Mouse (Mus musculus): Measurements from ENCODE around the gene Ccdc96. TPM values are rescaled to one million over a fixed set of nuclear protein-coding genes. Genes with fewer than 3 reads are reported as not detected.

The Ccdc96 gene
- polyA plus RNA-seq (2011; ENCODE audit: insufficient read length, low read depth, missing spikeins): 0.25 and 0.27 TPM in 2 replicates

DNA sequence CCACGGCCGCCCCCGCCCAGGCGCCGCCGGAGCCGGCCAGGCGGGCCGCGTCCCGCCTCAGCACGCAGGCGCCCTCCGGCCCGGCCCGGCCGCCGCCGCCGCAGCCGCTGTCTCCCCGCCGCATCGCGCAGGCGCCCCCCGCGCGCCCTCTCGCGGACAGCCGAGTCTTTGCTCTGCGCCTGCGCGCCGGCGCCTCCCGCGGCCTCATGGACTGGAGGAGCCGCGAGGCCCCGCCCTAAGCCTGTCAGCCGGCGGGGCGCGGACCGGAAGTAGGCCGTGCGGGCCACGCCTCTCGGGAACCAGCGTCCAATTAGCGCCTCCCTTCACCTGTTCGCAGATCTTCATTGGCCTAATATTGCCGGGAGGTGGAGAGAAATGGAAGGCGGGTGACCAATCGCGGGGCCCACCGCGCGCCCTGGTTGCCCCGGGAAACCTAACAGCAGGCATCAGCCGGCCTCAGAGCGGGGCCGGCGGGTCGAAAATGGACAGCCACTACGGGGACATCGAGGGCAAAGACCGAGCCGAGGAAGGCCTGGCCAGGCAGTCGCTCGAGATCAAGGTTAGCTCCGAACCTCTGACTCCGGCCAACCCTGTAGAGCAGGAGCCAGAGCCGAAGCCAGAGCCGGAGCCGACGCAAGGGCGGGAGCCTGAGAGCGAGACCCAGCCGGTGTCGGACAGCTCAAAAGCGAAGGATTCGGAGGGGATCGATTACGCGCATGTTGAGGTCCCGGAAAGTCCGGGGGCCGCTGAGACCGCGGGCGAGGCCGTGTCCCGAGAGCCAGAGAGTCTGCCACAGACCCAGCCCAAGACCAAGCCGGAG lies at the start of gene Ccdc96, which contains the start of gene Tada2b:
TSS of gene Ccdc96 (plus strand) at position 418 of the 820 bp plus-strand sequence.
TSS of gene Tada2b (minus strand) at position 115 of the 820 bp plus-strand sequence.
- Histone ChIP-seq H3K27ac (ENCODE audit: insufficient read depth, low read length) (no peak within 1 kb of the TSS), H3K4me3 (ENCODE audit: insufficient read depth, low read length) (peak within 1 kb of the TSS; percentile 64), H3K4me1 (ENCODE audit: control insufficient read depth, insufficient read depth, low read length) (peaks cover 10% of the 10 kb centered on the region)
- TF ChIP-seq POLR2A (IDR thresholded peaks at IDR 0.05; ENCODE audit: low read depth, low read length): peak; percentile 36; the same call in 1 of the 2 replicates
- no peak for TF ChIP-seq CTCF (IDR thresholded peaks at IDR 0.05; ENCODE audit: borderline replicate concordance, insufficient read depth, low read length)

DNA sequence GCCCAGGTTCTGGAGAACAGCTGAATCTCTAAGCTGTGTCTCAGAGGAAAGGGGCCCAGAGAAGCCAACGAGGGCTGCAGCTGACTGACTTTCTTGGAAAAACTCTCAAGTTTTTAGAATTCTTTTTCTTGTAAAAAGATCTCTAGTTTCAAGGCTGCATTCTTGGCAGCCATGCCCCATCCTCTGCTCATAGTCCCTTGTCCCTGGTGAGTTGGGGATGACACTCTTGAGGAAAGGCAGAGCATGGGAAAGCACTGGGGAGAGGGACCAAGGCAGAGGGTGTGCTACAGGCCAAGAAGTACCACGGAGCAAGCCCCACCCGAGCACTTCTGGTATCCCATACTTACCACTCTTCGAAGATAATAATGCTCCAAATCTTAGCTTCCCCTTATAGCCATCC lies 47.5 kb upstream of the Ccdc96 start:
- Histone ChIP-seq H3K27ac (ENCODE audit: insufficient read depth, low read length) (no peak overlapping the region; the same call in 1 of the 2 replicates), H3K4me1 (ENCODE audit: control insufficient read depth, insufficient read depth, low read length) (no peaks in the 10 kb centered on the region), H3K4me3 (ENCODE audit: insufficient read depth, low read length) (no peak overlapping the region)
- TF ChIP-seq CTCF (IDR thresholded peaks at IDR 0.05; ENCODE audit: borderline replicate concordance, insufficient read depth, low read length) (no peak), POLR2A (IDR thresholded peaks at IDR 0.05; ENCODE audit: low read depth, low read length) (no peak)

DNA sequence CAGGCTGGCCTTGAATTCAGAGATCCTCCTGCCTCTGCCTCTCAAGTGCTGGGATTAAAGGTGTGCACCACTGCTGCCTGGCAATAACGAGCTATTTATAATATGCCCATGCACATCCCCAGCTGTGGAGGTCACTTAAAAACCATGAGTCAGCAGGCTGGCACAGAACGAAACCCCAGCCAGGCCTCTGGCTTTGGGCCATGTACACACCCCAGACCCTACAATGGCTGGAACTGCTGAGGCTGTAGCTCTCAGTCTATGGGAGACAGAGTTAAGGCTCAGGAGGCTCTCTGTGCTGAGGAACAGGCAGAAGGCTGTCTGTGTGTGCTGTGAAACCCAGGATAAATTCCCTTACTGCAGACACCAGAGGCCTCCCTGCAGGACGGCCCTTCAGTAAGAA lies 43.6 kb upstream of the Ccdc96 start:
- Histone ChIP-seq H3K27ac (ENCODE audit: insufficient read depth, low read length) (no peak overlapping the region), H3K4me3 (ENCODE audit: insufficient read depth, low read length) (no peak overlapping the region), H3K4me1 (ENCODE audit: control insufficient read depth, insufficient read depth, low read length) (no peaks in the 10 kb centered on the region)
- TF ChIP-seq CTCF (IDR thresholded peaks at IDR 0.05; ENCODE audit: borderline replicate concordance, insufficient read depth, low read length) (no peak), POLR2A (IDR thresholded peaks at IDR 0.05; ENCODE audit: low read depth, low read length) (no peak)

DNA sequence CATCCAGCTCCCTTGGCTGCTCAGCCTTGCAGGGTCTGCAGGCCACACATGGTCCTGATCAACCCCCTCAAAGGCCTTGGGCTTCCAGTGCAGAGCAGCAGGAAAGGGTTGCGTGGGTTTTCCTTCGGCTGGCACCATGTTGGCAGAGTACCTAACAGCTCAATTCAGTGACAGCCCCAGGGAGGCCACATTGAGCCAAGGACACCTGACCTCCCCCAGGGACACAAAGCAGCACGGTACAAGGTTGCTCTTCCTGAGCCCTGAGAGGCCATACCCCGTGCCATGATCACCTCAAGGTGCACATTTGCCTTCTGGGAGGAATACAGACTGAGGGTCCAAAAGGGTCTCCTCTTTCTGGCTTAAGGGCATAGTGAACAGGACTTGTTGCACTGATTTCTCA lies 39.8 kb upstream of the Ccdc96 start:
- Histone ChIP-seq H3K27ac (ENCODE audit: insufficient read depth, low read length) (no peak overlapping the region), H3K4me1 (ENCODE audit: control insufficient read depth, insufficient read depth, low read length) (no peaks in the 10 kb centered on the region)

DNA sequence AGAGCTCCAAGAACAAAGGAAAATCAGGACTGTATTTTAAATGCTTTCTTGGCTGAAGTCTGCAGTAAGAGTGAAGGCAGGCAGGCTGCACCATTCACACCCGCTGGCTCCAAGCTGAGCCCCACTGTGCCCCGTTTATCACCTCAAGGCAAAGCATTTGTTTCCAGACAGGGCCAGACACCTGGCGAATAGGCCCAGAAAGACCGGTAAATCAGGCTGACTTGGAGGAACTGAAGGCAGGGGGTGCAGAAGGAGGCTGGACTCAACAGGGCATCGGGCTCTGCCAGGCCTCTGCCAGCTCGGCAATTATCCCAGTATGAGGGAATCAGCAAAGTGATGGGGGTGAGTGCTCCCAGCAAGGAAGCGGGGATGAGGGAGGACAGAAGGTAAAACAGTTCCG lies 39.4 kb upstream of the Ccdc96 start:
- Histone ChIP-seq H3K27ac (ENCODE audit: insufficient read depth, low read length) (no peak overlapping the region), H3K4me3 (ENCODE audit: insufficient read depth, low read length) (no peak overlapping the region), H3K4me1 (ENCODE audit: control insufficient read depth, insufficient read depth, low read length) (no peaks in the 10 kb centered on the region)
- TF ChIP-seq POLR2A (IDR thresholded peaks at IDR 0.05; ENCODE audit: low read depth, low read length): no peak
- TF ChIP-seq CTCF (IDR thresholded peaks at IDR 0.05; ENCODE audit: borderline replicate concordance, insufficient read depth, low read length): no peak

More for the DNA sequence above, 39.8 kb upstream of the Ccdc96 start:
- H3K4me3 ChIP-seq (ENCODE audit: insufficient read depth, low read length): no peak overlapping the region
- no peak for TF ChIP-seq CTCF (IDR thresholded peaks at IDR 0.05; ENCODE audit: borderline replicate concordance, insufficient read depth, low read length)
- no peak for TF ChIP-seq POLR2A (IDR thresholded peaks at IDR 0.05; ENCODE audit: low read depth, low read length)

DNA sequence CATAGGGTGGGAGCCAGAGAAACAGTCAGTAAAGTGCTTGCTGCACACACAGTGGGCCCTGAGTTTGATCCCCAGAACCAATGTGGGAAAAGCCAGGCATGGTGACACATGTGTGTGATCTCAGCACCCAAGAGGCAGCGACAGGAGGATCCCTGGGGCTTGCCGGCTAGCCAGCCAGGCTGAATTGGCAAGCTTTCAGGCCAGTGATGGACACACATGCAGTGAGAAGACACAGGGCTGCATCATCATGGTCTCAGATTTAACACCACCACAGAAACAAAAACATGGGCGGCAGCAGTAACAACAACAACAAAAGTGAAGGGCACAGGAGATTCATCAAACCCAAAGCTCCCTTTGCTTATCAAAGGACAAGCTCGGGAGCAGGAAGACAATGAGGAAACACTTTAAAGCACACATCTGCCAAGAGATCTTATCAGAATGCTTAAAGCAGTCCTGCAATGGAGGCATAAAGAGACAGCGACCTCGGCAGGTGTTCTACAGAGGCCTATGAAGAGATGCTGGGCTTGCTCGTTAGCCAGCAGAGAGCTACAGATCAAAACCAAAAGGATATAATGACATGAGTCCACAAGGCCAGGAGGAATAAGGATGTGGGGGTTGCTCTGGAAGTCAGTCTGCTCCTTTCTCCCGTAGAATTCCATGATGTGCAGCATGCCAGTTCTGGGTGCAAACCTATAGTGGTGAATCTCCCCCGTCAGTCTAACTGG lies 38.1 kb upstream of the Ccdc96 start:
- Histone ChIP-seq H3K4me3 (ENCODE audit: insufficient read depth, low read length) (no peak overlapping the region), H3K4me1 (ENCODE audit: control insufficient read depth, insufficient read depth, low read length) (no peaks in the 10 kb centered on the region), H3K27ac (ENCODE audit: insufficient read depth, low read length) (no peak overlapping the region)
- TF ChIP-seq POLR2A (IDR thresholded peaks at IDR 0.05; ENCODE audit: low read depth, low read length): no peak
- TF ChIP-seq CTCF (IDR thresholded peaks at IDR 0.05; ENCODE audit: borderline replicate concordance, insufficient read depth, low read length): no peak

DNA sequence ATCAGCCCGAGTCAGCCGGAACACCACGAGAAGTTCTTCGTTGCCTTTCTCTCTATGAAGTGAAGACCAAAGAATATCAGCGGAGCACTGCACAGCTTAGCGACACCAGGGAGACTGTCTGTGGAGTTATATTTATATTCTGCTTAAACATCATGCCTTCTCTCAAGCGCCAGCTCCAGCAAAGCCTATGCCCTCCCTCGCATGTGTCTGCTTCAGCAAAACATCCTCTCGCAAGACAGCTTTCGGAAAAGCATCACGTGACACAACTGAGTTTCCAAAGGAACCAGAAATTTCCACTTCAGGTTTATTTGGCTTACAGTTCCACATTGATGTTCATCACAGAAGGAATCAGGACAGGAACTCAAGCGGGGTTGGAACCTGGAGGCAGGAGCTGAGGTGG lies 36.5 kb upstream of the Ccdc96 start:
- Histone ChIP-seq H3K27ac (ENCODE audit: insufficient read depth, low read length) (no peak overlapping the region), H3K4me1 (ENCODE audit: control insufficient read depth, insufficient read depth, low read length) (no peaks in the 10 kb centered on the region), H3K4me3 (ENCODE audit: insufficient read depth, low read length) (no peak overlapping the region)
- TF ChIP-seq POLR2A (IDR thresholded peaks at IDR 0.05; ENCODE audit: low read depth, low read length): no peak
- no peak for TF ChIP-seq CTCF (IDR thresholded peaks at IDR 0.05; ENCODE audit: borderline replicate concordance, insufficient read depth, low read length)

DNA sequence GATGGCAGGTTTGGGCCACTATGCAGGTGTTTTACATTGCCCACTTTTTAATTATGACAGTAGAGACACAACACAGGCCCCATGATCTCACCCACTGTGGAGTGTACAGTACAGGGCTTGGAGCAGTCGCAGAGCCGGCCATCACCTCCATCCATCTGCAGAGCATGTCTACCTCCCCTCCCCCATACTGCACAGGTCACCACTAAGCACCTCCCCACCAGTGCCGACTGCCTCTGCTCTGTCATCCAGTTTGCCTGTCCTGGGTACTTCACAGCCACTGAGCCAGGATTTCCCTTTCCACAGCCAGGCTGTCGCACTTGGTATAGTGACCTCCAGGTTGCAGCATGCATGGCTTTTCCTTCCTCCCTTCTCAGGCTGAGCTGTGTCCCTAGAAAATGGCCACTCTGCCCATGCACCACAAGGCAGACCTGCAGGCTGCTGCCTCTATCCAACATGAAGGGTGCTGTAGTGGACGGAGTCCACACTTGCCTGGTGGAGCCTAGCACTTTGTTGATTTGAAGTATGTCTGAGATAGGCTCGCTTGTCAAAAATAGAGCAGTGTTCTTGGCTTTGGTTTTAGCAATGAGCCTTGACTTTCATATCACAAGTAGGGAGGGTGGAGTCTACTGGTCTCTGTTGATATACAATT lies 34.6 kb upstream of the Ccdc96 start:
- H3K27ac ChIP-seq (ENCODE audit: insufficient read depth, low read length): no peak overlapping the region
- H3K4me1 ChIP-seq (ENCODE audit: control insufficient read depth, insufficient read depth, low read length): no peaks in the 10 kb centered on the region
- H3K4me3 ChIP-seq (ENCODE audit: insufficient read depth, low read length): no peak overlapping the region
- no peak for TF ChIP-seq POLR2A (IDR thresholded peaks at IDR 0.05; ENCODE audit: low read depth, low read length)

DNA sequence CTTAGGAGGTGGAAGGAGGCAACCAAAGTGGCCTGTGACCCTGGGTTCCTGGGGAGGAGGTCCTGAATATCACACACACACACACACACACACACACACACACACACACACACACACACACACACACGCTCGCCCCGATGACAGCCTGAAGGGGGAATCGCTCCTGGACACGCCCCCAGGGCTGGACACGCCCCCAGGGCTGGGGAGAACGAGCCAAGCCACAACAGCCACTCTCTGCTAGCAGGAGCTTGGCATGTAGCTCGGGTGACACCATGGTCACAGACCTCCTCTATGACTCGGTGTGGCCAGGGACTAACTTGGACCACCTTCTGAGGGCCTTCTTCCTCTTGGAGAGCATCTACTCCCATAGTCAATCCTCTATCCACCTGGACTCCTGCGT lies 33.3 kb upstream of the Ccdc96 start:
- no peak overlapping the region for H3K4me3 ChIP-seq (ENCODE audit: insufficient read depth, low read length)
- H3K27ac ChIP-seq (ENCODE audit: insufficient read depth, low read length): no peak overlapping the region
- H3K4me1 ChIP-seq (ENCODE audit: control insufficient read depth, insufficient read depth, low read length): no peaks in the 10 kb centered on the region
- TF ChIP-seq POLR2A (IDR thresholded peaks at IDR 0.05; ENCODE audit: low read depth, low read length) (no peak), CTCF (IDR thresholded peaks at IDR 0.05; ENCODE audit: borderline replicate concordance, insufficient read depth, low read length) (no peak)

Measured in embryonic fibroblast, embryonic 13.5 days (primary cell).